Mouse (Mus musculus) C2C12 (cell line): ENCODE data around the gene Vax2.

Experiments
- CEBPB ChIP-seq: IDR thresholded peaks from one replicate; pipeline ENCODE4 v1.6.1; 2011; ENCODE audit warnings: low read depth, mild to moderate bottlenecking, control low read depth, moderate library complexity
- CTCF ChIP-seq: IDR thresholded peaks from one replicate; pipeline ENCODE4 v1.5.1; 2011; ENCODE audit not compliant: control insufficient read depth, insufficient read depth, insufficient read length
- MAX ChIP-seq: IDR thresholded peaks from one replicate; pipeline ENCODE4 v1.6.1; 2011; ENCODE audit warnings: mild to moderate bottlenecking, control low read depth
- MYOD1 ChIP-seq: IDR thresholded peaks from one replicate; pipeline ENCODE4 v1.6.1; 2011; ENCODE audit warnings: low read depth; ENCODE audit not compliant: control insufficient read depth, insufficient read length
- MYOG ChIP-seq: IDR thresholded peaks from one replicate; pipeline ENCODE4 v1.6.1; 2011; ENCODE audit not compliant: control insufficient read depth, insufficient read length; ENCODE audit errors: extremely low read depth
- USF1 ChIP-seq: IDR thresholded peaks from one replicate; pipeline ENCODE4 v1.6.1; 2011; ENCODE audit warnings: low read depth, mild to moderate bottlenecking, control low read depth, moderate library complexity

DNA sequence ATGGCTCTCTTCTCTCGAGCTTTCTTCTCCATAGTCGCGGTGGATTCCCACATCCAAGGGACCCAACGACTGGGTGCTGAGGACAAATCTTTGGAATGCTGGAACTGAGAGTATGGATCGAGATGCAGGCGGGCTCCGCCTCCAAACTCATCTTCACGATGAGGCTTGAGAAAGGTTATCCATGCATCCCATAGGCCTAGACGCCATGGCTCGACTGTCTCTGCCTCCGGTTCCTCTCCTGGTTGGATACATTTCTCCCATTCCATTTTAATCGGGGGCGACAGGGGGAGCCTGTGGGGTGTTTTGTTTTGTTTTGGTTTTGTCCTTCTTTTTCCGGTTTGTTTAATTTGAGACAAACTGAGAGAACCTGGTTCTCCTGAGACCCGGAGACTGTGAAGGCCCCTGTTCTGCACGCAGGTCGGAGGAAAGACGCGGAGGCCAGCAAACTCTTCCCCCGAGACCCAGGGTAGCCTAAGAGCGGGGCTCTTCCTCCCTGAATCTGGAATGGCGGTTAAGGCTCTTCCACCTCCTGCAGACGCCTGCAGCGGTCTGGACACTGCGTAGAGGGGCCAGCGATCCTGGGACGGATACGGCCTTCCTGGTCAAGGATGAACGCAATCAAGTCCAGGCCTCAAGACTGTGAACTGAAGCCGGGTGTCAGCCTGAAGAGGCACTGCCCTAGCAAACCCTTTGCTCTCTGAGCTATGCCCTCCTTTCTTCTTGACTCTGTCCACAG lies 4.6 kb downstream of the Vax2 start:
- no peak for TF ChIP-seq CTCF
- no peak for TF ChIP-seq USF1
- TF ChIP-seq MYOG, result no peak
- no peak for TF ChIP-seq MYOD1
- no peak for TF ChIP-seq MAX
- no peak for TF ChIP-seq CEBPB
